Mouse (Mus musculus) cerebellum, adult 9-11 months (tissue): ENCODE data around the gene Anapc15-ps.

Experiments
- DNase-seq: peaks from one replicate; pipeline ENCODE4 v3.0.0; 2022

The Anapc15-ps gene

GRCm38 (mm10) chr10:95625300-95625699 is 48.0 kb downstream of the Anapc15-ps start:
- DNase-seq, result no peak

- DNase-seq, result no peak
Measured at GRCm38 (mm10) chr10:95624007-95624406, 49.2 kb downstream of the Anapc15-ps start.

- DNase-seq, result no peak
Measured at GRCm38 (mm10) chr10:95623518-95623905, 49.7 kb downstream of the Anapc15-ps start.
